Mouse (Mus musculus): ENCODE measurements at regions not wholly inside any gene's neighbourhood (a gene's known extent, or its start where the extent isn't known, plus 50 kb on each side); places are given as distances from the start of the nearest gene placed in this dataset.

DNA sequence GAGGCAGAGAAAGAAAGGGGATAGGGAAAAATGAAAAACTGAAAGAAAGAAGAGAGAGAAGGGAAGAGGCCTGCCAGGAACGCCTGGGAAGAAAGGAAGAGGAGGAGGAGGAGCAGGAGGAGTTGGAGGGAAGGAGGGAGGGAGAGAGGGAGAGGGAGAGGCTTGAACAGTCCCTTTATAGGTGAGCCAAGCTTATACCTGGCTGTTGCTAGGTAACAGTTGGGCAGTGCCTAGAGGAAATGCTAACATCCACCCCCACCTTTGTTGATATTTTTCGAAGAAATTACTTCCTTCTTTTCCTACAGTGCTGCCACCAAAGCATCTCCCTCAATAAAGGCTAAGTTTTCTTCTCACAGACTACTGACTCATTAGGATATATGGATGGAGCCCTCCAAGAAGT lies 68.3 kb upstream of the Tmprss2 start:
- TF ChIP-seq POLR2A (IDR thresholded peaks at IDR 0.05; ENCODE audit: low read depth, low read length) (no peak), CTCF (IDR thresholded peaks at IDR 0.05; ENCODE audit: extremely low read depth, insufficient read length, insufficient replicate concordance, low read depth, low read length) (no peak)
